Mouse (Mus musculus) cortical plate, adult 2 months (tissue): ENCODE measurements around the gene Gm20498.

Experiments
- CTCF ChIP-seq: fragments of 200-500 bp; IDR thresholded peaks from 2 replicates; pipeline ENCODE4 v1.5.1; 2011; ENCODE audit warnings: mild to moderate bottlenecking, control low read depth, low read length; ENCODE audit not compliant: insufficient read depth; ENCODE audit errors: extremely low read depth
- POLR2A ChIP-seq: fragments of 200-500 bp; IDR thresholded peaks from 2 replicates; pipeline ENCODE4 v1.6.1; 2011; ENCODE audit warnings: mild to moderate bottlenecking, low read length, control low read depth; ENCODE audit not compliant: insufficient read depth; ENCODE audit errors: extremely low read depth

- TF ChIP-seq CTCF (no peak), POLR2A (no peak)
Observed at GRCm38 (mm10) chr12:81568374-81568773, 35.7 kb upstream of the Gm20498 start, which contains the start of gene Adam21.
